Mouse (Mus musculus): Measurements from ENCODE around the gene Tigd2. TPM values are rescaled to one million over a fixed set of nuclear protein-coding genes. Genes with fewer than 3 reads are reported as not detected.

Tigd2 gene
- 13.0 and 13.5 TPM in 2 replicates for polyA plus RNA-seq (2014; fragmentation: Nextera tagmentation; extraction: Ambion mirVana)

DNA sequence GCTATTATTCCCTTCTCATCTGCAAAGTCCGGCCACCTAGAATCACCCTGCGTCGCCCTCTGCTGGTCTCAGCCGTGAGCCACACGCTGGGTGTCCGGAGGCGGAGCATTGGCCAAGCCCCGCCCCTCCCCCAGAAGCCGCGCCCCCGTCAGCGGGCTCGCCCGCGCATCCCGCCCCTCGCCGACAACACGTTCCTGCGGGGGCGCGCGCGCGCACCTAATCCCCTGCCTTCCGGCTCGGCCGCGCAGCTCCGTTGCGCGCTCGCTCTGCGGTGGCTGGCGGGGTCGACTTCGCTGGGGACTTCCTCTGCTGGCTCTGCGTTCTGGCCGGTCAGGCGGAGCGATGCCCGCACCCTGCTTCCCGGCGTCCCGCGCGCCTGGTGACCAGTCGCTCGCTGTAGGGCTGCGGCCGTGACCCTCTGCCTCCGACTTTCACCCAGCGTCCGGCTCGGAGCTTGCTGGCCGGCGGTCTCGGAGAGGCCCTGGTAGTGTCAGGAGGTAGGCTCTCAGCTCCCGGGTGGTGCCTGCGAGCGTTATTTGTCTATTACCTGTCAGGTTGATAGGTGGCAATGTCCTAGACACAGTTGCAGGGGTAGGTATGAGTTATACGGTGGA lies at the start of gene Tigd2:
TSS of gene Tigd2 (plus strand) at position 186 of the 614 bp plus-strand sequence.
- ATAC-seq (replicated peaks; ENCODE audit: low FRiP score, low TSS enrichment, low read depth), result peak; percentile 96
- Histone ChIP-seq H3K4me3 (ENCODE audit: low read depth, low read length) (peak within 1 kb of the TSS; percentile 84), H3K27me3 (replicated peaks; ENCODE audit: control insufficient read depth, insufficient read depth, low read length) (no peaks in the 10 kb centered on the region), H3K9ac (ENCODE audit: low read length) (peak within 1 kb of the TSS; percentile 85), H3K36me3 (ENCODE audit: control insufficient read depth, insufficient read depth, low read length) (no peaks in the 10 kb centered on the region), H3K4me2 (ENCODE audit: low read length) (peak within 1 kb of the TSS; percentile 46), H3K4me1 (replicated peaks; ENCODE audit: control insufficient read depth, insufficient read depth, low read length) (no peaks in the 10 kb centered on the region), H3K27ac (ENCODE audit: low read depth) (peak within 1 kb of the TSS; percentile 78; the same call in 1 of the 2 replicates), H3K9me3 (ENCODE audit: control insufficient read depth, low read length) (no peaks in the 10 kb centered on the region)
- peak; percentile 98 for DNase-seq (ENCODE audit: low spot score)
- WGBS, result under 1% methylated on average over 59 of the region's 62 CpGs

DNA sequence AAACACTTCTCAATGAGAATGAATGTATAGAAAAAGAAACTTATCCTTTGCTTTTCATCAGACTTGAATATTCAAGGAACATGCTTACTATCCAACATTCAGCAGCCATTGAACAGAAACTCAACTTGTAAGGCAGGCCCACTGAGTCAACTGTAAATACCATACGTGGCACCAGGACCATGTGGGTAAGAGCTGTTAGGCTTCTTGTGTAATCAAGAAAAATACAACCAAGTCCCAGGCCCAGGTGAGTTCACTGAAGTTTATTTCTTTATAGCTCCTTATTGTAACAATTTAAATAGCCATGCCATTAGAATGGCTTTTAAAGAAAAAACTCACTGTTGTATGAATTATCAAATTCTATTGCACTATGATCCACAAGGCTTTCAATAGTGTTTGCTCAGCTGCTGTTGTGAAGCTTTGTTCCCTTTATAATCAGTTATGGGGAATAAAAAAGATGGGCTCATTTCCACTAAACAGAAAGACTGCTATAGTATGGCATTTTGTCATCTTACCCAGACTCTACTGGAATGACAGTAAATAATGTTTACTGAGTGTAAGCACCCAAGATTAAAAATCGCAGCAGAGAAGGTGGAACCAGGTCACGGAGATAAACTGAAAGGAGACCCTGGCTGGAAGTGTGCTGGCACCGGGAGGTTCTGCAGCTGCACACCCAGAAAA lies 46.7 kb upstream of the Tigd2 start:
- Histone ChIP-seq H3K4me2 (ENCODE audit: low read length) (no peak overlapping the region), H3K9ac (ENCODE audit: low read length) (no peak overlapping the region), H3K27me3 (replicated peaks; ENCODE audit: control insufficient read depth, insufficient read depth, low read length) (no peaks in the 10 kb centered on the region), H3K36me3 (ENCODE audit: control insufficient read depth, insufficient read depth, low read length) (no peaks in the 10 kb centered on the region), H3K9me3 (ENCODE audit: control insufficient read depth, low read length) (no peaks in the 10 kb centered on the region), H3K4me1 (replicated peaks; ENCODE audit: control insufficient read depth, insufficient read depth, low read length) (no peaks in the 10 kb centered on the region), H3K4me3 (ENCODE audit: low read depth, low read length) (no peak overlapping the region), H3K27ac (ENCODE audit: low read depth) (no peak overlapping the region)
- 52% methylated on average over 4 of the region's 4 CpGs for WGBS
- ATAC-seq (replicated peaks; ENCODE audit: low FRiP score, low TSS enrichment, low read depth) (peak; percentile 50; the same call in 1 of the 2 replicates), DNase-seq (ENCODE audit: low spot score) (no peak)

DNA sequence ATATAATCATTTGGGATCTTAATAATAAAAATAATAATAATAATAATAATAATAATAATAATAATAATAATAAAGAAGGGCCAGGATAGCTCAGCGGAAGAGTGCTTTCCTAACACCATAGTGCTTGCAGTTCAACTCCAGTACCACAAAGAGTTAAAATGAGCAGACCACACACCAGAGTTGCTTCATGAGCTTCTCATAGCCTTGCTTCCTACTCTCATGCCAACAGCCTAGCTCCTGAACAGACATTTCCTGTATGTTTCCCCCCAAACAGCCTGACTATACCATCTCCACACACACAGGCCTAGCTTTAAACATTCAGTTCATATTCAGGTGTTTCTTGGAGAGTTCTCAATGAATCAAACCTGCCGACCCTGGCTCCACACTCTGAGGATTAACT lies 45.8 kb upstream of the Tigd2 start:
- WGBS, result 63% methylated on average over 2 of the region's 2 CpGs
- no peaks in the 10 kb centered on the region for H3K9me3 ChIP-seq (ENCODE audit: control insufficient read depth, low read length)
- no peaks in the 10 kb centered on the region for H3K36me3 ChIP-seq (ENCODE audit: control insufficient read depth, insufficient read depth, low read length)
- H3K4me3 ChIP-seq (ENCODE audit: low read depth, low read length), result no peak overlapping the region
- no peak for DNase-seq (ENCODE audit: low spot score)
- H3K27me3 ChIP-seq (replicated peaks; ENCODE audit: control insufficient read depth, insufficient read depth, low read length), result no peaks in the 10 kb centered on the region
- H3K4me1 ChIP-seq (replicated peaks; ENCODE audit: control insufficient read depth, insufficient read depth, low read length), result no peaks in the 10 kb centered on the region
- no peak for ATAC-seq (replicated peaks; ENCODE audit: low FRiP score, low TSS enrichment, low read depth)
- H3K9ac ChIP-seq (ENCODE audit: low read length), result no peak overlapping the region
- H3K4me2 ChIP-seq (ENCODE audit: low read length), result no peak overlapping the region
- H3K27ac ChIP-seq (ENCODE audit: low read depth), result no peak overlapping the region

DNA sequence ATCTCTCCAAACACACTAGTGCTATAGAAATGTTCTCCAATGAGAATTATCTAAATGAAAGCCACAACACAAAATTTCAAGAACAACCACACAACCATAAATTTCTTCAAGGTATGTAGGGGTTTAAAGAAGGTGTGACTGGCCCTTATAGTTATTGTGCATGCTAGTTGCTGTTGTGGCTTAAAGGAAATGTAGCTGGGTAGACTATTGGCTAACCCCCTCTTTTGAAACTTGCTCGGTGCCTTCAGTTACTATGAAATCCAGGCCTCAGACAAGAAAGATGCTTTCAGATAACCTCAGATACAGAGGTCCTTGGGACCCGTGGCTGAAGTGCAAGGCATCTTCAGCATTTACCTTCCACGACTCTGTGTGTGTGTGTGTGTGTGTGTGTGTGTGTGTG lies 45.3 kb upstream of the Tigd2 start:
- Histone ChIP-seq H3K27me3 (replicated peaks; ENCODE audit: control insufficient read depth, insufficient read depth, low read length) (no peaks in the 10 kb centered on the region), H3K4me3 (ENCODE audit: low read depth, low read length) (no peak overlapping the region), H3K9me3 (ENCODE audit: control insufficient read depth, low read length) (no peaks in the 10 kb centered on the region), H3K27ac (ENCODE audit: low read depth) (no peak overlapping the region), H3K4me1 (replicated peaks; ENCODE audit: control insufficient read depth, insufficient read depth, low read length) (no peaks in the 10 kb centered on the region), H3K36me3 (ENCODE audit: control insufficient read depth, insufficient read depth, low read length) (no peaks in the 10 kb centered on the region), H3K9ac (ENCODE audit: low read length) (no peak overlapping the region), H3K4me2 (ENCODE audit: low read length) (no peak overlapping the region)
- no peak for ATAC-seq (replicated peaks; ENCODE audit: low FRiP score, low TSS enrichment, low read depth)
- no peak for DNase-seq (ENCODE audit: low spot score)
- WGBS, result 74% methylated on average over 3 of the region's 3 CpGs

DNA sequence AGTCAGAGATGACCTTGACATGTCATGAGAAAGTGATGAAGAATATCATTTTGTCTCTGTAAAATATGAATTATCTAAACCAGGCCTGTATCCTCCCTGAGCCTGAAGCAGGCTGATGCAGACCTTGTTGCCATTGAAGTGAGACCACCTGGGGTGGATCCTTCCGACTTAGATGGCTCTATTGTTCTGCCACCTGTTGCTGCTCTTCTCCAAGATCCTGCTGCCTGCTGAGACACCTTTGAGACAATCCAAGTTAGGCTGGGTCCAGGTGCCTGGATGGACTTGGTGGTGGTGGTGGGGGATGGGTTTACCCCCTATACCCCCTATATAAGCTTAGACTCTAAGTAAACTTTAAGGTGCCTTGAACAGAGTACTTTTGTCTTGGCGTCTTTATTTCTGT lies 39.7 kb upstream of the Tigd2 start:
- H3K4me3 ChIP-seq (ENCODE audit: low read depth, low read length), result no peak overlapping the region
- H3K27ac ChIP-seq (ENCODE audit: low read depth), result no peak overlapping the region
- H3K36me3 ChIP-seq (ENCODE audit: control insufficient read depth, insufficient read depth, low read length), result no peaks in the 10 kb centered on the region
- WGBS, result 43% methylated on average over 2 of the region's 2 CpGs
- H3K4me1 ChIP-seq (replicated peaks; ENCODE audit: control insufficient read depth, insufficient read depth, low read length), result no peaks in the 10 kb centered on the region
- DNase-seq (ENCODE audit: low spot score) (no peak), ATAC-seq (replicated peaks; ENCODE audit: low FRiP score, low TSS enrichment, low read depth) (no peak)
- no peak overlapping the region for H3K9ac ChIP-seq (ENCODE audit: low read length)
- H3K9me3 ChIP-seq (ENCODE audit: control insufficient read depth, low read length), result no peaks in the 10 kb centered on the region
- no peaks in the 10 kb centered on the region for H3K27me3 ChIP-seq (replicated peaks; ENCODE audit: control insufficient read depth, insufficient read depth, low read length)
- no peak overlapping the region for H3K4me2 ChIP-seq (ENCODE audit: low read length)

DNA sequence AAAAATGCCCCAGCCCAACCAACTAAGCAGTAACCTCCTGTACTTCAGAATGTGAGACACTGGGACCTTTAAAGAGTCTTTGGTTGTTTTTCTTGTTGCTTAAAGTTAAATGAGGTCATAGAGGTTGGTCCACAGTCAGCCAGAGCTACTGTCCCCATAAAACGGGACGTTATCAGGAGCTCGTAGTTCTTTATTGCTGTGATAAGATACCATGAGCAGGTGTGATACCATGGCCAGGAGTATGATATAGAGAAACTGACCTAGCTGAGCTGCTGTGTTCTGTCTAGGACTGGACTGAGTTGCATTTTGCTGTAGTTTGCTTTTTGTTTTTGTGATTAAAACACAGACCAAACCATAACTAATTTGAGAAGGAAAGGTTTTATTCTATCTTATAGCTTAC lies 37.4 kb upstream of the Tigd2 start:
- no peaks in the 10 kb centered on the region for H3K4me1 ChIP-seq (replicated peaks; ENCODE audit: control insufficient read depth, insufficient read depth, low read length)
- no peak overlapping the region for H3K4me3 ChIP-seq (ENCODE audit: low read depth, low read length)
- H3K9ac ChIP-seq (ENCODE audit: low read length), result no peak overlapping the region
- H3K27me3 ChIP-seq (replicated peaks; ENCODE audit: control insufficient read depth, insufficient read depth, low read length), result no peaks in the 10 kb centered on the region
- WGBS, result 56% methylated on average over 3 of the region's 3 CpGs
- H3K36me3 ChIP-seq (ENCODE audit: control insufficient read depth, insufficient read depth, low read length), result no peaks in the 10 kb centered on the region
- ATAC-seq (replicated peaks; ENCODE audit: low FRiP score, low TSS enrichment, low read depth), result no peak
- no peak overlapping the region for H3K4me2 ChIP-seq (ENCODE audit: low read length)
- no peaks in the 10 kb centered on the region for H3K9me3 ChIP-seq (ENCODE audit: control insufficient read depth, low read length)
- no peak overlapping the region for H3K27ac ChIP-seq (ENCODE audit: low read depth)
- DNase-seq (ENCODE audit: low spot score), result no peak

DNA sequence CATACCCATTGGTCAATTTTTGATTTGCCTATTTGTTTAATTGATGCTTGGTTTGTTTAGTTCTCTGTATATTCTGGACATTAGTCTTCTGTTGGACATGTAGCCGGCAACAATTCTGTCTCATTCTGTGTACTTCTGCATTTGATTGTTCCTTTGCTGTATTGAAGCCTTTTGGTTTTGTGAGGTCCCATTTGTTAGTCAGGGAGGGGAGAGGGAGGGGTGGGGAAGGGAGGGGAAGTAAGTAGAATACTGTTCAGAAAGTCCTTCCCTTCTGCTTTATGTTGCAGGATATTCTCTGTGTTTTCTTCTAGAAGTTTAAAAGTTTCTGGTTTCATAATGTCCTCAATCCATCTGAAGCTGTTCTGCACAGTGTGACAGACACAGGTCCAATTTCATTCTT lies 34.7 kb upstream of the Tigd2 start:
- no peak overlapping the region for H3K4me3 ChIP-seq (ENCODE audit: low read depth, low read length)
- no peaks in the 10 kb centered on the region for H3K4me1 ChIP-seq (replicated peaks; ENCODE audit: control insufficient read depth, insufficient read depth, low read length)
- DNase-seq (ENCODE audit: low spot score) (no peak), ATAC-seq (replicated peaks; ENCODE audit: low FRiP score, low TSS enrichment, low read depth) (no peak)
- WGBS, result 71% methylated on average over 1 of the region's 1 CpGs
- no peak overlapping the region for H3K9ac ChIP-seq (ENCODE audit: low read length)
- H3K27ac ChIP-seq (ENCODE audit: low read depth), result no peak overlapping the region
- no peaks in the 10 kb centered on the region for H3K9me3 ChIP-seq (ENCODE audit: control insufficient read depth, low read length)
- H3K27me3 ChIP-seq (replicated peaks; ENCODE audit: control insufficient read depth, insufficient read depth, low read length), result no peaks in the 10 kb centered on the region
- no peak overlapping the region for H3K4me2 ChIP-seq (ENCODE audit: low read length)
- H3K36me3 ChIP-seq (ENCODE audit: control insufficient read depth, insufficient read depth, low read length), result no peaks in the 10 kb centered on the region

DNA sequence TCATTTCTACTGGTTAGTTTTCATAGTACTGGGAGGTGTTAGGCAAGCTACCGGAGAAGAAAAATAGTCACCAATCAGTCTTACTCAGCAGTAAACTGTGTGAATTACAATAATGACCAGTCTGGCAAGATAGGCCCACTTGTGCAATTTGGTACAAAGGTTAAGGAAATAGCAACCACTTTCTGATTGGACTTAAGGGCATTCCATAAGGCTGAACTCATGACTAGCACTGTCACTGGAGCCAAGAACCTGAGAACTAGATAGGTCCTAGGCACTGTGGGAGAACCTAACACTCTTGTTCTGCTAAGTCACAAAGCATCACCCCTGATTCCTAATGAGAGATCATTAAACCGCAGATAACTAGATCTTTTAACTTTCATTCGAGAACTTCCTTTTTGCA lies 30.6 kb upstream of the Tigd2 start:
- Histone ChIP-seq H3K4me2 (ENCODE audit: low read length) (no peak overlapping the region), H3K36me3 (ENCODE audit: control insufficient read depth, insufficient read depth, low read length) (no peaks in the 10 kb centered on the region), H3K4me1 (replicated peaks; ENCODE audit: control insufficient read depth, insufficient read depth, low read length) (no peaks in the 10 kb centered on the region), H3K9me3 (ENCODE audit: control insufficient read depth, low read length) (no peaks in the 10 kb centered on the region), H3K4me3 (ENCODE audit: low read depth, low read length) (no peak overlapping the region), H3K27ac (ENCODE audit: low read depth) (no peak overlapping the region), H3K9ac (ENCODE audit: low read length) (no peak overlapping the region), H3K27me3 (replicated peaks; ENCODE audit: control insufficient read depth, insufficient read depth, low read length) (no peaks in the 10 kb centered on the region)
- DNase-seq (ENCODE audit: low spot score) (no peak), ATAC-seq (replicated peaks; ENCODE audit: low FRiP score, low TSS enrichment, low read depth) (0 out of 2 replicates have a peak, but pooled peaks have one; percentile 53)
- WGBS, result 84% methylated on average over 3 of the region's 3 CpGs

Measured in intestine, embryonic 14.5 days (tissue).